Mouse (Mus musculus): ENCODE results near the gene Sdccag8. TPM values are rescaled to one million over a fixed set of nuclear protein-coding genes. Genes with fewer than 3 reads are reported as not detected.
"Not testable (repeated sequence)": the region's sequence is repeated elsewhere in the genome, so short reads cannot be mapped to it uniquely, and the experiment has no call there.

Sdccag8 gene
- polyA plus RNA-seq, 1 experiment from 2014 or later: 11.5 TPM

DNA sequence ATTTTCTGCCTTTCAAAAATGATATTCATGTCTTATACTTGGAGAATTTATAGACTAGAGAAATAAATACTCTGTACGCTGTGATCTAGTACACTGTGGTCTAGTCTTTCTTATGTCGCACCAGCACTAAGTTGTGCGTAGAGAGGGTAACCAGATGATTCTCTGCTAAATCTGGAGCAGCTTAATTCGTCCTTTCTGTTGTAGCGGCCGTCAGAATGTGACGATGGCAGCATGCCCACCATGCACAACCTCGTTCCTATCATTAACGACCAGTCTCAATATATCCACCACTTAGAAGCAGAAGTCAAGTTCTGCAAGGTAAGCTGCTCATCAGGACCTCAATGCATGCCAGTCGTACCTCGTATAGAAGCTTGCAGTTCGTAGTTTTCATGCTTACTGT lies 14.2 kb downstream of the Sdccag8 start:
- Histone ChIP-seq H3K9me3 (no peaks in the 10 kb centered on the region), H3K36me3 (peaks cover 2% of the 10 kb centered on the region; the same call in 1 of the 2 replicates), H3K4me3 (replicated peaks) (no peak overlapping the region), H3K9ac (replicated peaks) (no peak overlapping the region), H3K4me2 (no peak overlapping the region), H3K27me3 (no peaks in the 10 kb centered on the region), H3K27ac (no peak overlapping the region), H3K4me1 (replicated peaks) (no peaks in the 10 kb centered on the region)
- WGBS: 88% methylated on average over 12 of the region's 12 CpGs
- no peak for ATAC-seq (ENCODE audit: insufficient number of reproducible peaks, insufficient read depth, low FRiP score, low TSS enrichment, low read depth)

DNA sequence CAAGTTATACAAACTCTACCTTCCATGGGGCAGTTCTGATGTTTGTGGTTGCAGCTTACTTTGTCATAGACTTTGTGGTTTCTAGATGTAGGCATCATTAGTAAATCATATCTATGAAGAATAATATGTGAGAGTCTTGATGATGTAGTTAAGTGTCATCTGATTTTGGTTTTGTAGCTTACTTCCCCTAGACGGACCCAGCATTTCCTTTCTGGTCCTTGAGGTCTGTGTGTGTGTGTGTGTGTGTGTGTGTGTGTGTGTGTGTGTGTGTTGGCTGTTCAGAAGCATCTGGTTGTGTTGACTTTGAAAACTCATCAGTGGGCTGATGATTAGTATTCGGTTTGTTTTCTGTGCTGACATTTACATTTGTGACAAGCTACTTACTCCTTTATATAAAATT lies 17.6 kb downstream of the Sdccag8 start:
- Histone ChIP-seq H3K4me3 (replicated peaks) (no peak overlapping the region), H3K9ac (replicated peaks) (no peak overlapping the region), H3K4me2 (no peak overlapping the region), H3K36me3 (peaks cover 2% of the 10 kb centered on the region; the same call in 1 of the 2 replicates), H3K27me3 (peaks cover 16% of the 10 kb centered on the region), H3K9me3 (no peaks in the 10 kb centered on the region), H3K27ac (no peak overlapping the region), H3K4me1 (replicated peaks) (peaks cover 9% of the 10 kb centered on the region)
- no peak for ATAC-seq (ENCODE audit: insufficient number of reproducible peaks, insufficient read depth, low FRiP score, low TSS enrichment, low read depth)
- WGBS: 71% methylated on average over 2 of the region's 2 CpGs

DNA sequence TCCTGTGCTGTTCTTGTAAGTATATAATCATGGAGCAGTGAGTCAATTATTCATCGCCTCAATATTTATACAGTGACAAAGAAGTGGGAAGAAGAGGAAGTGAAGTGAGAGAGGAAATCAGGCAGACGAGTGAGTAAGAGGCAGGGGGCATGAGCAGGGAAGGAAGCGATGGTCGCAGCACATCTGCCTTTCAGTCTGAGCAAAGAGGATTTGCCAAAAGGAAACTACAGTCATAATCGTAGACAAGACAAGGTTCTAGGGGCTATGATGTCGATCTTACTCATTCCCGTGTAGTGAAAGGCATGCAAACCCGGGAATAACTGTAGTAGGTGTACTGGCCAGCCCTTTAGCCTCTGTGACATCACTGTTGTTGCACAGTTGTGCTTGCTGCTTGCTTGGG lies 18.1 kb downstream of the Sdccag8 start:
- no peaks in the 10 kb centered on the region for H3K9me3 ChIP-seq
- 82% methylated on average over 8 of the region's 8 CpGs for WGBS

DNA sequence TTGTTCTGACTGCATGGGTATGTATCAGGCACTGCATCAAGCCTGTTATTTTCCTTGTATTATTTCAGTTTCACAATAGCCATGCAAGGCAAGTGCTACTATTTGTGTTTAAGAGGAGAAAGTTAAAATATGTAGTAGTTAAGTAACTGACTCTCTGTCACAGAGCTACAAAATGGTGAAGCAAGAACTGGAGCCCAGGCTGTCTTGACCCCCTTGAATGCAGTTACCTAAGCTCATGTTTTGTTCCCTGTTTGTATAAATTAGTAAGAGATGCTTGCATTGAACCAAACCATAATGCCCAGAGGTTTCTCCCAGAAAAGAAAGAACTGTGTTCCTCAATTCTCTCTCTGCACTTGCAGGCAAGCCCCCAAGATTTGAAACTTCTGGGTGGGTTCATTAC lies 18.8 kb downstream of the Sdccag8 start:
- Histone ChIP-seq H3K4me1 (replicated peaks) (peaks cover 9% of the 10 kb centered on the region), H3K9me3 (no peaks in the 10 kb centered on the region), H3K9ac (replicated peaks) (no peak overlapping the region), H3K4me3 (replicated peaks) (no peak overlapping the region), H3K4me2 (no peak overlapping the region), H3K27me3 (peaks cover 16% of the 10 kb centered on the region), H3K27ac (no peak overlapping the region), H3K36me3 (peaks cover 2% of the 10 kb centered on the region; the same call in 1 of the 2 replicates)
- ATAC-seq (ENCODE audit: insufficient number of reproducible peaks, insufficient read depth, low FRiP score, low TSS enrichment, low read depth): no peak

More for the DNA sequence above, 18.1 kb downstream of the Sdccag8 start:
- Histone ChIP-seq H3K36me3 (peaks cover 2% of the 10 kb centered on the region; the same call in 1 of the 2 replicates), H3K27me3 (peaks cover 16% of the 10 kb centered on the region), H3K4me1 (replicated peaks) (peaks cover 9% of the 10 kb centered on the region), H3K4me3 (replicated peaks) (no peak overlapping the region), H3K4me2 (no peak overlapping the region), H3K27ac (no peak overlapping the region), H3K9ac (replicated peaks) (no peak overlapping the region)
- no peak for ATAC-seq (ENCODE audit: insufficient number of reproducible peaks, insufficient read depth, low FRiP score, low TSS enrichment, low read depth)

DNA sequence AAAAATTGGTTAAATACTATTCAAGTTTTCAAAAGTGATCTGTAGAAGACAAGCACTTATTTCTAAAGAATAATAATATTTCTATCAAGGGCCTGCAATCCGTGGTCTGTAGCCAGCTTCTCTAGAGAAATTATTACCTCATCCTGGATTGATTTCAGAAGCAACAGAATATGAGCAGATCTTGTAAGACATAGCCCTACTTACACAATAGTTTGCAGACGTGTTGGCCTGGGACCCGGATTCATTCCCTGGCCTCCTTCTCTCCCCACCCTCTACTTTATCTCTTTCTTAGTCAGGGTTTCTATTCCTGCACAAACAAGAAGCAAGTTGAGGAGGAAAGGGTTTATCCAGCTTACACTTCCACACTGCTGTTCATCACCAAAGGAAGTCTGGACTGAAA lies 19.5 kb downstream of the Sdccag8 start:
- no peak overlapping the region for H3K4me2 ChIP-seq
- H3K9ac ChIP-seq (replicated peaks): no peak overlapping the region
- H3K9me3 ChIP-seq: no peaks in the 10 kb centered on the region
- peaks cover 16% of the 10 kb centered on the region for H3K27me3 ChIP-seq
- H3K4me1 ChIP-seq (replicated peaks): peaks cover 9% of the 10 kb centered on the region
- H3K4me3 ChIP-seq (replicated peaks): no peak overlapping the region
- 79% methylated on average over 3 of the region's 3 CpGs for WGBS
- H3K36me3 ChIP-seq: no peaks in the 10 kb centered on the region
- no peak for ATAC-seq (ENCODE audit: insufficient number of reproducible peaks, insufficient read depth, low FRiP score, low TSS enrichment, low read depth)
- no peak overlapping the region for H3K27ac ChIP-seq

DNA sequence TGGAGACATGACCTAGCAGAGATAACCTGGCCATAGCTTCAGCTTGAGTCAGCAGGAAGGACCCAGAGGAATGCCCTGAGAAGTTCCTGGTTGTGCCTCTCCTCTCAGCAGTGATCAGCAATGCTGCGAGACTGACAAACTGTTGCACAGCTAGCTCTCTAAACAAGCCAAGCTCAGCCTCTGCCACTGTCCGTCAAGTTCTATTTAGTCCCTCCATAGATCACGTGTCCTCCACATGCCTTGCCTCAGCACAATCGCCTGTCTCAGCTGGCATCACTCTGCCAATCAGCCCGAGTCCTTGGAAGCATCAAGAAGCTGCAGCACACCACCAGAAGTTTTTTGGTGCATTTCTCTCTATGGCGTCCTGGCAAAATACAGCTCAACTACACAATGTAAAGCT lies 20.4 kb downstream of the Sdccag8 start:
- peaks cover 16% of the 10 kb centered on the region for H3K27me3 ChIP-seq
- peak overlapping the region; percentile 50; the same call in 1 of the 2 replicates for H3K4me3 ChIP-seq (replicated peaks)
- H3K36me3 ChIP-seq: no peaks in the 10 kb centered on the region
- no peaks in the 10 kb centered on the region for H3K9me3 ChIP-seq
- H3K9ac ChIP-seq (replicated peaks): no peak overlapping the region
- H3K4me1 ChIP-seq (replicated peaks): peaks cover 9% of the 10 kb centered on the region
- 57% methylated on average over 6 of the region's 6 CpGs for WGBS
- H3K4me2 ChIP-seq: peak overlapping the region; percentile 95; the same call in 1 of the 2 replicates
- H3K27ac ChIP-seq: no peak overlapping the region
- ATAC-seq (ENCODE audit: insufficient number of reproducible peaks, insufficient read depth, low FRiP score, low TSS enrichment, low read depth): no peak; the same call in 1 of the 2 replicates

DNA sequence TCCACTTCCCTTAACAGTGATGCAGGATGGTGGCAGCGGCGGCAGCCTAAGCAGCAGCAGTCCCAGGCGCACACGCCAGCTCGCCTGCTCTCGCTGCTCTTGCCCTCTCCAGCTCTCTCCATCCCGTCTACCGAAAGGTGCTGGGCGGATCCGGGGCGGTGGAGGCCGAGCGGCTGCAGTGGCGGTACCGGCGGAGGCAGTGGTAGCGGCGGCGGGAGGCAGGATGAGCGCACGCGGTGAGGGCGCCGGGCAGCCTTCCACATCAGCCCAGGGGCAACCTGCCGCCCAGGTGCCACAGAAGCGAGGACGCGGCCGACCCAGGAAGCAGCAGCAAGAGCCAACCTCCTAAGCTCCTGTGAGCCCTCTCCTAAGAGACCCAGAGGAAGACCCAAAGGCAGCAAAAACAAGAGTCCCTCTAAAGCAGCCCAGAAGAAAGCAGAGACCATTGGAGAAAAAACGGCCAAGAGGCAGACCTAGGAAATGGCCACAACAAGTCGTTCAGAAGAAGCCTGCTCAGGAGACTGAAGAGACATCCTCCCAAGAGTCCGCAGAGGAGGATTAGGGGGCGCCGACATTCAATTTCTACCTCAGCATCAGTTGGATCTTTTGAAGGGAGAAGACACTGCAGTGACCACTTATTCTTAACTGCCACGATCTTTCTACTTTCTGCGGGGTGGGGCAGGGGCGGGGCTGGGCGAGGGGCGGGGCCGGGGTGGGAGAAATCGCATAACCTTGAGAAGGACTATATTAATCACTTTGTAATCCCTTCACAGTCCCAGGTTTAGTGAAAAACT lies 21.2 kb downstream of the Sdccag8 start:
- peak; percentile 71; the same call in 1 of the 2 replicates for ATAC-seq (ENCODE audit: insufficient number of reproducible peaks, insufficient read depth, low FRiP score, low TSS enrichment, low read depth)
- Histone ChIP-seq H3K4me2 (peak overlapping the region; percentile 95), H3K27ac (no peak overlapping the region), H3K27me3 (peaks cover 16% of the 10 kb centered on the region), H3K36me3 (no peaks in the 10 kb centered on the region), H3K9me3 (no peaks in the 10 kb centered on the region), H3K4me1 (replicated peaks) (peaks cover 9% of the 10 kb centered on the region), H3K9ac (replicated peaks) (peak overlapping the region; percentile 60), H3K4me3 (replicated peaks) (peak overlapping the region; percentile 50)
- WGBS: 1% methylated on average over 41 of the region's 41 CpGs

DNA sequence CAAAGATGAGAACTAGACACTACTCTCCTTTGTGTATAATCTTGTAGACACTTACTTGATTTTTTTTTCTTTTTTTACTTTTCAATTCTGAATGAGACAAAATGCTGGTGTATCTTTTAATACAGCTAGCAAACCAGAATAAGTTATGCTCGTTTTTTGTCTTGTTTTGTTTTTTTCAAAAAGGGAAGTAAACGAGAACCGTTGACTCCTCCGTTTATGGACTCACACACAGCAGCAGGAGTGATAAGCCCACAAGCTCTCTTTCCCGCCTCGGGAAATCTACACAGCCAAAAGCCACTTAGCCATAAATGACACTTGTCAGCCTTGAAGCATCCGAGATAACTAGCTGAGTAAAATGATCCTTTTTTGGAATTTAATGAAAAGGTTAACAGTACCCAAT lies 22.1 kb downstream of the Sdccag8 start:
- H3K4me3 ChIP-seq (replicated peaks); H3K4me2 ChIP-seq; H3K9me3 ChIP-seq; H3K9ac ChIP-seq (replicated peaks); H3K27ac ChIP-seq; H3K4me1 ChIP-seq (replicated peaks); ATAC-seq (ENCODE audit: insufficient number of reproducible peaks, insufficient read depth, low FRiP score, low TSS enrichment, low read depth); H3K36me3 ChIP-seq: not testable (repeated sequence)
- peaks cover 16% of the 10 kb centered on the region for H3K27me3 ChIP-seq
- 65% methylated on average over 7 of the region's 7 CpGs for WGBS

DNA sequence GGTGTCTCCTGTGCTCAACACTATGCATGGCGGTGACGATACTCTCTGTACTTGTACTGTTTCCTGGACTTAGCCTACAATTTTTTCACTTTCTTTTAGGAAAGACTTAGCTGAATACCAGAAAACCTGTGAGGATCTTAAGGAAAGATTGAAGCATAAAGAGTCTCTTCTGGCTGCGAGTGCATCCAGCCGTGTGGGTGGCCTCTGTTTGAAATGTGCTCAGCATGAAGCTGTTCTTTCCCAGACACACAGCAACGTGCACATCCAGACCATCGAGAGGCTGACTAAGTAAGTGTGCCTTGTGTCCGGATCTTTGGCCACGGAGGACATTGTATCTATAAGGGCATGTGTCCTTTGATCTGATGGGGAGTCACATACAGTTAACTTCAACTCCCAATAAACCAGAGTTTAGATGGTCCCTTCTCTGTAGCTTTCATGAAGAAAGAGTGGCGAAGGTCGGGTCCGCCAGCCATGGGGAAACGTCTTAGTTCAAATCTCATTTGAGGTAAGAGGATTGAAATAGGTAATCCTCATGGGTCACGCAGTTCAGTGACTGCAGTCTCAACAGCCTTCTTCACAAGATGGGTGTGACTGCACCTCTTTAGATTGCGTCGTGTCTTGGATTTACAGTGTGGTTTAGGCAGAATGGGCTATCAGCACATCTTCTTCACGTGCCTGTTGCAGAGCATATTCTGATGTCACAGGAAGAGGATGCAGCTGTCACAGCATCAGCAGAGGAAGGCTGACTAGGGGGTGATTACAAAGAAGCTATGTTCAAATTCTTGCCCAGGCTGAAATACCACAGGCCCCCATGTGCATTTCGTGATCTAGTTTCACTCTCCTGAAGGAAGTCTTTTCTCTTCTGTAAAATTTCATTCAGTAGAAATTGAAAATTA lies 30.9 kb downstream of the Sdccag8 start:
- Histone ChIP-seq H3K4me3 (replicated peaks) (no peak overlapping the region), H3K4me1 (replicated peaks) (peaks cover 3% of the 10 kb centered on the region), H3K27me3 (no peaks in the 10 kb centered on the region), H3K36me3 (peaks cover 8% of the 10 kb centered on the region; the same call in 1 of the 2 replicates), H3K27ac (no peak overlapping the region), H3K9me3 (no peaks in the 10 kb centered on the region), H3K4me2 (no peak overlapping the region), H3K9ac (replicated peaks) (no peak overlapping the region)
- ATAC-seq (ENCODE audit: insufficient number of reproducible peaks, insufficient read depth, low FRiP score, low TSS enrichment, low read depth): no peak
- WGBS: 87% methylated on average over 17 of the region's 17 CpGs

DNA sequence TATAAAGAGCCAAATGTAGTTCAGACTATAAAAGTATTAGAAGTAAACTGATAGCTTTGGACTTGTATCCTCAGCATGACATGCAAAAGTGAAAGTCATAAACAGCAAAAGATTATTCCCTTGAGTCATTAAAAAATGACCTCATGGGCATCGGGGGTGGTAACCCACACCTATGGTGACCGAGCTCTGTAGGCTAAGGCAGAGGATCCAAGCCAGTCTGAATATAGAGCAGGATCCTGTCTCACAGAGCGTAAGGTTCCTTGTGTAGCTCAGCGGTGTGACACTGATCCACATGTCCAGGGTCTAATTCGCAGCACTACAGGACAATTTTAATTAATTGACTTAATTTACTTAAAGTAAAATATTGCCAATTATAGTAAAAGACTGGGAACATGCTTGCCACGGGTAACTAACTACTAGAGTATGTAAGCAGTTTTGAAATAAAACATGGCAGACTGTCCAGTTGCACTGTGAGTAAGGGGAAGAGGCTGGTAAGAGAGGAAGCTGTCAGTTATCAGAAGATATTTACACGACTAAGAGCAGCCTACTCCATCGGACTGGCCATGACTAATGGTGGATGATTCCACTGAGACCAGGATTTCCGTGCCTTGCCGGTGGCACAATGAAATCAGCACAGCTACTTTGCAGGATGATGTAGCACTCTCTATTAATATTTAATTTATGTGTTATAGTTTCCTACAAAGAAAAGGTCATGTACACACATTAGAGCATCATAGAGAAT lies 32.8 kb downstream of the Sdccag8 start:
- peaks cover 3% of the 10 kb centered on the region for H3K4me1 ChIP-seq (replicated peaks)
- H3K9me3 ChIP-seq: peaks cover 5% of the 10 kb centered on the region; the same call in 1 of the 2 replicates
- H3K4me3 ChIP-seq (replicated peaks): no peak overlapping the region
- H3K9ac ChIP-seq (replicated peaks): no peak overlapping the region
- H3K4me2 ChIP-seq: no peak overlapping the region
- H3K27me3 ChIP-seq: no peaks in the 10 kb centered on the region
- WGBS: 84% methylated on average over 10 of the region's 10 CpGs
- H3K27ac ChIP-seq: no peak overlapping the region
- H3K36me3 ChIP-seq: peaks cover 5% of the 10 kb centered on the region; the same call in 1 of the 2 replicates
- no peak for ATAC-seq (ENCODE audit: insufficient number of reproducible peaks, insufficient read depth, low FRiP score, low TSS enrichment, low read depth)

Data from limb, embryonic 12.5 days (tissue).